Mouse (Mus musculus) c-Kit-positive CD71-positive TER-119-positive erythroid progenitor cells, embryonic 14.5 days (primary cell): ENCODE measurements at regions not wholly inside any gene's neighbourhood (a gene's known extent, or its start where the extent isn't known, plus 50 kb on each side); places are given as distances from the start of the nearest gene placed in this dataset.
"Not testable (repeated sequence)": the region's sequence is repeated elsewhere in the genome, so short reads cannot be mapped to it uniquely, and the experiment has no call there.

Experiments
- DNase-seq: peaks from one replicate; pipeline ENCODE4 v3.0.0-alpha.2; 2013; ENCODE audit warnings: low spot score

GRCm38 (mm10) chr9:83728428-83728827 is 77.6 kb downstream of the Elovl4 start:
- no peak for DNase-seq

- peak; percentile 21 for DNase-seq
Observed at GRCm38 (mm10) chr9:83727462-83728189, 78.5 kb downstream of the Elovl4 start.

- no peak for DNase-seq
Observed at GRCm38 (mm10) chr9:83726979-83727378, 79.1 kb downstream of the Elovl4 start.

- no peak for DNase-seq
Observed at GRCm38 (mm10) chr9:83726105-83726504, 80.0 kb downstream of the Elovl4 start.

- DNase-seq: no peak
Observed at GRCm38 (mm10) chr9:83725545-83725944, 80.5 kb downstream of the Elovl4 start.

- no peak for DNase-seq
Observed at GRCm38 (mm10) chr9:83720982-83721381, 85.1 kb downstream of the Elovl4 start.

- DNase-seq: no peak
Observed at GRCm38 (mm10) chr9:83719811-83720210, 86.3 kb downstream of the Elovl4 start.

GRCm38 (mm10) chr9:83718084-83718483 is 88.0 kb downstream of the Elovl4 start:
- DNase-seq: not testable (repeated sequence)

GRCm38 (mm10) chr9:83716101-83716763 is 89.8 kb downstream of the Elovl4 start:
- DNase-seq: no peak

- DNase-seq: no peak
Observed at GRCm38 (mm10) chr9:83707361-83707760, 98.7 kb downstream of the Elovl4 start.

GRCm38 (mm10) chr9:83706071-83706470 is 100.0 kb downstream of the Elovl4 start:
- DNase-seq: no peak

- no peak for DNase-seq
Observed at GRCm38 (mm10) chr9:83704186-83704585, 101.9 kb downstream of the Elovl4 start.

- DNase-seq: no peak
Observed at GRCm38 (mm10) chr9:83700916-83701315, 105.2 kb downstream of the Elovl4 start.

GRCm38 (mm10) chr9:83700056-83700455 is 106.0 kb downstream of the Elovl4 start:
- no peak for DNase-seq

- peak; percentile 49 for DNase-seq
Observed at GRCm38 (mm10) chr9:83691332-83692198, 114.5 kb downstream of the Elovl4 start.
